Mouse (Mus musculus) layer of hippocampus, postnatal 36 days (tissue): Measurements from ENCODE around the gene Mdm1. TPM values are rescaled to one million over a fixed set of nuclear protein-coding genes. Genes with fewer than 3 reads are reported as not detected.

Source experiments
- DNase-seq, 2 experiments: peaks; one replicate each; pipeline ENCODE4 v3.0.0; 2022
- total RNA-seq, 2 experiments: library from RNA; stranded (reverse); gene quantifications; 2 replicates each; pipeline ENCODE4 v1.2.3; 2021

Gene Mdm1
- total RNA-seq: 10 to 100 TPM; 10.7 to 13.3 TPM

DNA sequence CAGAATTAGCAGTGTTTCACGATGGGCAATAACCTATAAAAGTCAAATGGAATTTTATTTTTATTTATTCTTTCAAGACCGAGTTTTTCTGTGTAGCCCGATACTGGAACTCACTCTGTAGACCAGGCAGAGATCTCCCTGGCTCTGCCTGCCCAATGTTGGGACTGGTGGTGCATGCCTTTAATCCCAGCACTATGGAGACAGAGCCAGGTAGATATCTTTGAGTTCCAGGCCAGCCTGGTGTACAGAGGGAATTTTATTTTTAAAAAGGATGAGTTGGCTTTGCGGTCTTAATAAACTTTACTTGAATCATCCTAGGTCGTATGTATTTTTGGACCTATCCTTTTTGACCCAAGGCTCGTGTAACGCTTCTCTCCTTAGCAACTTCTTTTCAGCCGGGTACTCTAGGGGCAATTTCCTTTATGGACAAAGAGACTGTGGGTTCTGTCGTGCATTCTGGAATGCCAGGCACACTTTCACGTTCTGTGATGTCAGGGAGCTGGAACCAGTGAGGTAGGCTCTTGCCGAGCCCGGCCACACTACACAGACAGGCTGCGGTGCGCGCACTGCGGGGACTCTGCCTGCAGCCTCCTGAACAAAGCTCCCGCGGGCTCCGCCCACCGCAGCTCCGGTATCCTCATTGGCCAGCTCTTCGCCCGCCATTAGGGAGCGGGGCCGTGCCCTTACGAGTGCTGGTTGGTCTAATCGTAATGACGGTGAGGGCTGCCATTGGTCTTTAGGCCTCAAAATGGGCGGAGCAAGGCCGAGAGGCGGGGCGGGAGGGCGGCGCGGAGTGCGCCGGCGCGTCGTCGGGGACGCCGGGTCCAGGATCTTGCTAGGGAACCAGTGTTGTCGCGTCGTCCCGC, at the start of gene Mdm1:
TSS of gene Mdm1 (plus strand) at position 794 of the 866 bp plus-strand sequence.
- peak; percentile 97 to 98 for DNase-seq

DNA sequence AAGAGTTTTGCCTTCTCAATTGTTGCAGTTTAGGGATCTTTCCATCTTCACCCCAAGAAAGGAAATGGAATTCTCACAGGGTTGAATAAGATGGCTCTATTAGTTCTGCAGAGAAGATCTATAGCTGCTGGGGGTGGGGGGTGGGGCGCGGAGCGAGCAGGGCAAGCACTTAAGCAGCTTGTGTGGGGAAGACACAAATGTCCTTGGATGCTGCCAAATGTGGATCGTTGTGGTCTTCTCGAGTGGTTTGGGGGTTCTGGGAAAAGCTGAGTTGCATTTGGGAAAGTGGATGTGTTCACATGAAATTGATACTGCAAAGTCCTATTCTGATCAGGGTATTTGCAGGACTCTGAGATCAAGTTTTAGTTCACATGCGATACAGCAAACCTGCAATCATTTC, 48.9 kb upstream of the Mdm1 start:
- DNase-seq: no peak

DNA sequence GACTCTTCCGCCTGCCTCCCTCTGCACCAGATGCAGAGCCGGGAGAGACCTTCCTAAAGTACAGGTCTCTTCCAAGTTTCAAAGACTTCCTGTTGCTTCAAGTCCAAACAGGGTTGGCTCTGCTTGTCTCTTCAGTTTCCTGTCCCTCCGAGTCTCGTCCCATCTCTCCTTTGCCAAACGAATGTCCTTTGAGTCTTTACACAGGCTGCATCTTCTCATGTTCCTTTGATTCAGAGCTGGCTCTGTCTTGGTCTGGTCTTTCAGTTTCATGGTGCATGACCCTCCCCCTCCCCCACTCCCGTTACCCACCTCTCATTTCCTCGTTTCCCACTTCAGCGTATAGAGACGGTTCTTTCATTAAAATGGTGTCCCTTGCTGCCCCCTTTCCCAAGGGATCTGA, 47.9 kb upstream of the Mdm1 start:
- no peak for DNase-seq

DNA sequence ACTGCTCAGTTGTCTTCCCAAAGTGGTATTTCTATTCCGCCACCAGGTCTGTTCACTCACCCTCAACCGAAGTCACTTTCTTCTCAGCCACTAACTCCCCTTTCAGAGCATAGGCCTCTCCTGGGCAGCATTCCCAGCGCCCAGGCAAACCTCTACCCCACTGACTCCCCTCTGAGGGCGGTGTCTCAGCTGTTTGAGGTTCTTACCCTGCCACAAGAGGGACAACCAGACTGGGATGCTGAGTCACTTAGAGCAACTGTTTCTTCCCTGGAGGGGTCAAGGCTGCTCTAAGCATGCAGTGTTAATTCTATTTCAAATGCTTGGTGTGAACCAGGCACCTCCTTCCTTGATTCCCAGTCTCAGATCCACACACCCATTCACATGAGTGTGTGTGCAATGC, 46.8 kb upstream of the Mdm1 start:
- no peak for DNase-seq

DNA sequence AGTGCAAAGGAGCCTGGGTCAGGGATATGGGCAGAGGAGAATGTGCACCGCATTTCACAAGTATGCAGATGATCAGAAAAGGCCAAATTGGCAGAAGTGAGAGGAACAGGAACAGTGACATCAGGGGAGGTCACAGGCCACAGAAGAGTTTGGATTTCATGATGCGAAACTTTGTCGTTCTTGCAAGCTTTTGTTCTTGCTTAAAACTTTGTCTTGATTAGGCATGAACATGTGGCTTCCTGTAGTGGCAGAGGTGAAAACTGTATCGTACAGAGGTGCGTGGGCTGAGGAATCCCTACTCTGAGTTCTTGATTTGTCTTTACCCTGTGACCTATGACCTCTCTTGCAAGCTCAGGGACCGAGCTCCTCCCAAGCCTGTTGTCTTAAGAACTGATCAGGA, 45.4 kb upstream of the Mdm1 start:
- DNase-seq: no peak

DNA sequence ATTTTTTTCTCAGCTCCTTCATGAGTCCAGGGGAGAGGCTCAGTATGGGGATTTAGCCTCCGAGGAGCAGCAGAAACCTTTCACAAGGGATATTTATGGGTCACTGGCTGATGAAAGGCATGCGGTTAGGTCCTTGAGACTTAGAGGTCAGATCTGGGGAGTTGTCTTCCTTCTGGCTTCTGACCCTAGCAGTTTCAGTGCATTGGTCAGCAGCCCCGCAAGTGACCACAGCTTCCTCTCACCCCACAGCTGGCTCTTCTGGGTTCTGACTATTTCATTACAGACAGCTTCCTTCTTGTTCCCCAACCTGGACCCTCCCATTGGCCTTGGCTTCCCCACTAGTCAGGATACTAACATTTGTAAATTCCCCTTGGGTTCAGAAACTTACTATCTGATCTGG, 43.7 kb upstream of the Mdm1 start:
- DNase-seq: no peak

DNA sequence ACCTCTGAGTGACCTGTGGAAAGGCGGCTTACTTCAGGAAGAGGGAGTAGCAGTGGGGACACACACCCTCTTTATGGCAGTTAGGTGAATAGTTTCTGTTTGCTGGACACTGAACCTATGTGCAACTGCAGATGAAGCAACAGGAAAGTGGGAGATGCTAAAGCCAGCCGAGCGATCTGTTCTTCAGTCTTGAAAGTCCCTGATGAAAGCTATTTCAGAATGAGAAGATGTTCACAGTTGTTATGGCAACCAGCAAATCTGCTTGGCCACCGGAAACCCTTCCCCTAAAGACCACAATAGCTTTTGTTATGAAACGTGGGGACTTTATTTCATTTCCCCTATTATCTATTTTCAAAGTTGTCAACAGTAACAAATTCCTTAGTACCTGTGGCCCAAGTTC, 41.0 kb upstream of the Mdm1 start:
- no peak for DNase-seq

DNA sequence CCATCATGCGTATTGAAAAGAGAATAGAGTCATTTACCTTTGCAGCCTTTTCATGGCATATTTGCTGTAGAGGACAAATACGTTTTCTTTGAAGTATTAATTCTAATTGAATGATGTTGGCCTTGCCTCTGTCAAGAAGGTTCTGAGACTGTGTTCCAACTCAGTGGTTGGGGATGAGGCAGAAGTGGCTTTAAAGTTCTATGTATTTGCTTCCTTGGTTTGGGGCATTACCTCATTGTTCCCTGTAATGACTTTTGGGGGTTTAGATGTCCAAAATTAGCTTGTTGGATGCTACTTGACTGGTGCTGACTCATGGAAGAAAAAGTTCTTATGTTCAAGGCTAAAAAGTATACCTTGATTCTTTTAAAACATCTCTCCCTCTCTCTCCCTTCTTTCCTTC, 40.6 kb upstream of the Mdm1 start:
- DNase-seq: no peak

DNA sequence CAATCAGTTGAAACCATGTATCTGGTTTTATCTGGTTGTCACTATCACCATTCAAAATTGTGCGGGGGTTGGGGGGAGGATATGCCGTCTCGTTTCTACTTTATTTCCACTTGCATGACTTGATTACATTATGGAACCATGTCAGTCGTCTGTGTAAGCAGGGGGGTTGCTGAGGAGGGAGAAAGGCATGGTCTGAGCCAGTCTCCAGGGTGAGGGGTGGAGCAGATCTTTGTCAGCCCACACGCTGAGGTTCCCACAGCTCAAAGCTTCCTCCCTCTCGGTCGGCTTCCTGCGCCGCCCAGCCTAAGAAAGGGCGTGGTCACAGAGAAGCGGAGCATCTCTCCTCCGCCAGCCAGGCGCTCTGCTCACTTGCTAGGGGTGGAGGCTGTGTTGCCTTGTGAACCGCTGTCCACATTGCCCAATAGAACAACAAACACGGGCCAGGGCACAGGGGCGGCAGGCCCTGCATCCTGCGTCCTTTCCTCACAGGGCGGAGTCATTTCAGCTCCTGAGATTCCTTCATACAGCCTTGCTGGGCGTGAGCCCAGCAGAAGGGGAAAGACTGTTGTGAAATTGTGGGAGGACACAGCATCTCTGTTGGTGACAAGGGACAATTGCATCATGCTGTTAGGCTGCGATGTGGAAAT, 38.5 kb upstream of the Mdm1 start:
- peak; percentile 70 to 79 for DNase-seq

DNA sequence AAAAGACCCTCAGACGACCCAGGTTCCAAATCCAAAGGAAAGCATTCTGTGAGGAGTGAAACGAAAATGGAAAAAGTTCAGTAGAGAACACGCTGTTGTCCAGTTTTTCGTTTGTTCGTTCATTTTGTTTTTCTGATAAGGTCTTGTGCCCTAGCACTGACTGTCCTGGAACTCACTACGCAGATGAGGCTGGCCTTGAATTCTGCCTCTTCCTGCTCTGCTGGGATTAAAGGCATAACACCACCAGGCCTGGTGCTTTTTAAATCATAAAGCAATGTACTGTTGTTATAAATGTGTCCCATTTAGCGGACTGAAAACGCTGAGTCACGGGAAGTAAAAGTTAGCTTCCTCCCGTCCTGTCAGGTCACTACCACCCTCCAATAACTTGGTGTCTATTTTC, 37.7 kb upstream of the Mdm1 start:
- no peak for DNase-seq

DNA sequence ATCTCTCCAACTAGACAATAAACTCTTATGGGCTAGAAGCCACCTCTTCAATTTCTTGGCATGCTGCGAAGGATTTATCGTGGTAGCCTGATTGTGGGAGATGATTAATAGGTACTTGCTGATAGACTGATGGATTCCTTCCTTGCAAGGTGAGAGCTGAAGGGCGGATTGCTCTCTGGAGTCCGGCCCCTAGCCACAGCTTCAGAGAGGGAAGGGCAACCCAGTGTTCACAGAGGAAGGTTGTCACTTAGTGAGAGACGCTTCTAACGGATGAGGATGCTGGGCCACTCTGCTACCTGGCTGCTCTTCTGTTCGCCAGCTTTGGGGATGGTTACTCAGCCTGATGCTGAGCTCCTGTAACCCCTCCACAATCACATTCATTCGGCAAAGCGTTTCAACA, 34.6 kb upstream of the Mdm1 start:
- no peak for DNase-seq

DNA sequence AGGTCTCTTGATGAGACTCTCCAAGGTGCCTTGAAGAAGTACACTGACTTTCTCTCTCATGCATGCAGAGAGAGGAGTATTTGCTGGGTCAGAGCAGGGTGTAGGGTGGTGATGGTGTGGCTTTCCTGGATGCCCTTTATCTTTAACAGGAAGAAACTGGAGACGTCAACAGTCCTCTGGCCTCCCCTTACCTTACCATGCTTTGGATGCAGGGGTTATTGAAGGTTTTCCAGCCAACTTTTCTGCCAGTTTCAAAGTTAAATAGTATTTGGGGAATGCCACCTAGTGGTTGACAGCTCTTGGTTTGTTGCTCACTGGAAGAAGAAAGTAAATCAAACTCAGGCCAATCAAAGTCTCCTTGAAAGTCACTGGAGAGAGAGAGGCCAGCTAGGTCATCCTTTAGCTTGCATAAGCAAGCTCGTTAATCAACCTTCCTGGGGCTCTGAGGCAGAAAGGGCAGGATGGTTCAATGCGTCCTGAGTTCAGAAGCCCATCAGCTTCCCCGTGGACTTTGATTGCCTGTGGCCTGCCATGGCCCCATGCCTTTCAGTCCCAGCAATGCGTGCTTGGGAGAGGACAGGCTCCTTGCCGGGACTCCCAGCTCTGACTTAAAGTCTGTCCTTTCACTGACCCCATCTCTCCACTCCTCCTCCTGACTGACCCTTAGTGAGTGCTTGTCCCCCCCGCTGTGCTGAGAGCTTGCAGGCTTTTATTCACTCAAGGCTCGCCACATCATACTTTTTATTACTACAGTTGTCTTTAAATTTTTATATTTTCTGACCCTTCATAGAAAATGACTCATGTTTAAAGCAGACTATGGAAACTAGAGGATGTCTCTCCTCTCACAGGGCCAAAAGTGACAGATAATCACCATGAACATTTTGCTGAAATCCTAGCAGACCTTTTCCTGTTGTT, 31.3 kb upstream of the Mdm1 start:
- DNase-seq: no peak

DNA sequence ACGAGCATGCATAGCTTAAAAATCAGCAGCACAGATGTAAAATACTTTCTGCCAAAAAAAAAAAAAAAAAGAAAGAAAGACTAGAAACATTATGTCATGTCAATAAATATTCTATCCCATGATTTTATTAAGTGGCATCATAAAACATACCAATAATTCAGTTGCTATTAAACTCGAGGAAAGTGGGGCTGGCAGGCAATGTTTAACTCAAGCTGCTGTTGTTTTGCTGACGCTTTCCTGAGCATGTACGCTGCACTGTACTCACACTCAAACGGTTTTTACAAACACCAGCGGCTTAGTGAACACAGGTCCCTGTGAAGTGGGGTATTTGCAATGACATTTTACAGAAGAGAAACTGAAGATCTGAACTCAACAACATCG, 30.7 kb upstream of the Mdm1 start:
- DNase-seq: no peak

DNA sequence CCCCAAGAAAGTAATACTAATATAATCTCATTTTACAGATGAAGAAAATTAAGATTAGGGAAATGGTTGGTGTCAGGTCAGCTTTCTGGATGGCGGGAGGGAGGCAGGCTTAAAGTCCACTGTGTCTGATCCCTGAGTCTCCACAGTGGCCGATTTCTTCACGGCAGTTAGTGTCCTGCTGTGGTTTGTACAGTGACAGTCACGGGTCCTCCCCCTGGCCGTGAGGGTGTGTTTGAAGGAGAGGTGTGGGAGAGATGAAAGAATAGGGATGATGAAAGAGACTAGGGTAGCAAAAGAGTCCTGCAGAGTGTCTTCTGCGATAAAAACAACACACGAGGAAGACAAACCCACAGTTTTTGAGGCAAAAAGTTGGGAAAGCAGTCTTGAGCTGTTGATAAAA, 30.0 kb upstream of the Mdm1 start:
- no peak for DNase-seq

DNA sequence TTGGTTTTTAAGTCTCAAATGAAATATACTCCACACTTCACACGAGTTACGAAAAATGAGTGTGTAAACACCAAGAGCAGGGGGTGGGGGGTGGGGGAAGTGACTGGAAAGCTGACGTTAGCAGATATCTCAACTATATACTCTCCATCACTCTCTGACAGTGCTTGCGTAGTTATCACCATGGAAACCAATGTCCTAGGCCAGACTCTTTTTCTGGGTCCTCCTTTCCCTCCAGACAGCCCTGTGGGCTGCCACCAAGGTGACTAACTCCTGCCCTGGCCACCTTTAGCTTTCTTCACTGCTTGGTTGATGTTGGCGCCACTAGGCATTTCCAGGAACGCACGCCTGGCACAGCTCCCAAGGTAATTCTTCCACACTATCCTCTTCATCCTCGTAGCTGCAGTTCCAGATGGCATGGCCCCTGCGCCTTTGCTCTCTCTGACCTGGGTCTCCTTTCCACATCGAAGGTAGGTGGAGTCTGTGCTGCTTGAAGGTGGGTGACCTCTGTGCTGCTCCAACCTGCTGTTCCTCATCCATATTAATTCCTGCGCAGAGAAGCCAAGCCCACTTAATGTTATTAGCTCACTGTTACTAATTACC, 29.2 kb upstream of the Mdm1 start:
- DNase-seq: no peak

DNA sequence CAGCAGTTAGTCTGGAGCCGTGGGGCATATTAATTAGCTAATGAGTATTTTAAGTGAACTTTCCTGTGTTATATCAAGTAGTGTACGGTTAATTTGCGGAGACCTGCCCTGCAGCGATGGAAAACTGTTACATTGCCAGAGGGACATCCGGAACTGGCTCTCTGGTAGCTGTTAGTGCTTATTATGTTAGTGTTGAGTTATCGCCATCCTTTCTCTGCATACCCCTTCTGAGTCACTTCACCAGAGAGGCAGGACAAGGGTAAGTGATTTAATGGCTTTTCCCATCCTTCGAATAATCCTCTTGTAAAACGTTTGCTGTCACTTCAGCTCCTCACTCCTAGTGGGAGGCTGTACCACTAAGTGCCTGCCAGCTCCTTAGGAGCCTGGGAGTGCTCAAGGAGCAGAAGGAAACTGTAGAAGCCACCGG, 28.3 kb upstream of the Mdm1 start:
- no peak for DNase-seq

DNA sequence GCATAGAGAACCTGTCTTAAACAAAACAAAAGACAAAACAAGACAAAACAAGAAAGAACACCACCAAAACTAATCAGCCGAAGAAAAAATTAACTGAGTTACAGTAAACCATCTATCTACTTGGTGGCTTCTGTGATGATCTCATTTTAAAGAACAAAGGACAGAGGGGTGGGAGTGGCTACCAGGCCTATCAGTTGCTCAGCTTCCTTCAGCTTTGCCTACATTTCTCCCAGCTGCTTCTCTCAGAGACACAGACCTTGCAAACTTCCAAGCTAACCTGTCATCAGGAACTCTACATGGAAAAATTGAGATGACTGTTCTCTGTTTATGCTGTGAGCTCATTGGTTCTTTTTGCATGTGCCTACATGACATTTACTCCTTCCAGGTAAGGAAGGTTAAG, 27.3 kb upstream of the Mdm1 start:
- DNase-seq: no peak

DNA sequence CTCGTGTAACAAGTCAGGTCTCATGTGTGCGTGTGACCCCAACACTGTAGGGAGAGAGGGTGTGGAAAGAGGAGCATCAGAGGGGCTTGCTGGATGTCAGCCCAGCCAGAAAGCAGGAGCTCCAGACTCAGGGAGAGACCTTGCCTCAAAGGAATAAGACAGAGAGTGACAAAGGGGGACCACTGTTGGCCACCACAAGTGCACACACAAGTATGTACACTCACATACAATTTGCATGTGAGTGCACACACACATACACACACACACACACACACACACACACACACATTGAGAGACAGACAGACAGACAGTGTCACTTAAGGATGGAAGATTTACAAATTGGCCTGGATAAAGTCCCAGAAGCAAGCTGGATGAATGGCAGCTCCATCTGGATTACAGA, 25.2 kb upstream of the Mdm1 start:
- DNase-seq: no peak

DNA sequence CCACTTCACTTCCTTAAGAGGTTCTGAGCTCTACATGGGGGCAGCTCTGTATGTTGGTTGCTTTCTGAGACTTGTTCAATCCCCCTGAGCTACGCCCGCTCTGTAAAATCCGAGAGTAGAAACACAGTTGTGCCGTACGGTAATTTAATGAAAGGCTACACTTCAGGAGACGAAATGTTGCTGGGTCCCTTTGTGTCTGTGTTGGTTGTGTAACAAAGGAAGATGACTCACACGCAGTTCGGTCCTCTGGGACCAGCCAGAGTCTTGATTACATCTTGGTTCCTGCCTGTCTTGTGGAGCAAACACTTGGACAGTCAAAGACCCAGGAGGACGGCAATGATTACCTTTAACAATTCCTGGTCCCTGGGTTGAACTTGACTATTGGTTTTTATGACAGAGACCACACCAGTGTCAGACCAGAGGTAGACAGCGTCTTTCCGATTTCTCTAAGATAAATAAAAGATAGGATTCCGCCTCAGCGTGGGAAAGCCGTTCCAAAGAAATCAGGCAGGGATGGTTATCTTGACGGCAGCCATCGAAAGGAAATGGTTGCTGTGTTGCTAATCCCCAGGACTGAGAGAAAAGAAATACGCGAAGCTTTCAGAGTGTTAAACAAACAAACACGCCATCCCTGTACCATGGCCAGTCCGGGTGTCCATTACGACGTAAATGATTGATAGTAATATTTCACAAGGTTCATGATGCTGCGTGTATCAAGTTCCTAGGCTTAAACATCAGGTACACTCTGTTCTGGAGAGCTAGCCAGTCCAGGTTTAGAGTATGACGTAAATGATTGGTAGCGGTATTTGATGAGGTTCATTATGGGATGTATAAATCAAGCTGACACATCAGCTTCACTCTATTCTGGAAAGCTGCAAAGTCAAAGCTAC, 20.3 kb upstream of the Mdm1 start:
- DNase-seq: no peak

DNA sequence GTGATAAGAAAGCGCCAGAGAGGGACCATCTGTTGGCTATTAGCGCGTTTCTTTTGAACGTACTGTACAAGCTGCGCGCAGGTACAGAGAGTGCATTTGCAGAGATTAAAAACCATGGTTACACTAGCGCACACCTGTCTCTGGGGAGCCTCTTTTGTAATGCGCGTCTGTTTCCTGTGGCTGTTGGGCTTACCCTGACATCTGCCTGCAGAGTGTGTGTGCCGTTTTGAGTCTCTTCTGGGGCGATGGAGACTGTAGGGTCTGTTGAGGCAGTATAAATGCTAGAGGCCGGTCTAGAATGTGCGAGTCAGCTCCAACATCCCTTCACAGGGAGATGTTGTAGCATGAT, 19.7 kb upstream of the Mdm1 start:
- DNase-seq: peak in 1 of 2 experiments; percentile 22

DNA sequence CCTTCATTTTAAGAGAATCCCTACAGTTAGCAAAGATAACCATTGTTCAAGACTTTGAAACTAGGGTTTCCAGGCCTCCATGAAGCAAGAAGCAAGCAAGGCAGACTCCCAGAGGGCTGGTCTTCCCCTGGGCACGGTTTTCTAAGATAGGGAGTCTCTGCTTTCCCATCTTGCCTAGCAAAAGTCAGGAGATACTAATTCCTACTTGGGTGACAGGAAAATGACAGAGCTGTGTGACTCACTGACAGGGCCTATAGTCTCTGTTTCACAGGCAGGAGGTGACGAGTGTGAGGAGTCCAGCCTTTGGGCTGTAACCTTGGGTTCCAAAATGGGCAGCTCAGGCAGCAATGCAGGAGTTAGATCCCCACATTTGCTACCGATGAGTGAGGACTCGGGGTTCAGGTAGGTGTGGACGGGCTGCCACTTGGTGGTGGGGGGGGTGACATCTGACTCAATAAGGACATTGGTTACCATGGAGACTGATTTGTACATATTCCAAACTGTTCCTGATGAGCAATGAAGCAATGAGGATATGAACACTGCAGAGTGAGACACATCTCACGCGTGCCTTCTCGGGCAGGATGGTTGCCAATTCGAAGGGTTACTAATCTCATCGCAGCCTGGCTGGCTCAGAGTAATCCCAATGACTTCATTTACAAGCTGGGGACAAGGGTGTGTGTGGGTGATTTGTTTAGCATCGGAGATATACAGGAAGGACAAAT, 19.0 kb upstream of the Mdm1 start:
- DNase-seq: peak in 1 of 2 experiments; percentile 36
